Mouse (Mus musculus): ENCODE measurements around the gene Btbd18. TPM values are rescaled to one million over a fixed set of nuclear protein-coding genes. Genes with fewer than 3 reads are reported as not detected.

The Btbd18 gene
- polyA plus RNA-seq, 1 experiment from 2014 or later: 0.58 TPM

- no peak overlapping the region for H3K27ac ChIP-seq
- no peaks in the 10 kb centered on the region for H3K4me1 ChIP-seq
- H3K36me3 ChIP-seq (replicated peaks): peaks cover 97% of the 10 kb centered on the region
- no peak overlapping the region for H3K4me3 ChIP-seq
- no peaks in the 10 kb centered on the region; the same call in 1 of the 2 replicates for H3K9me3 ChIP-seq
- 89% methylated on average over 2 of the region's 2 CpGs for WGBS
- DNase-seq (ENCODE audit: extremely low spot score, low spot score): no peak
- no peaks in the 10 kb centered on the region for H3K27me3 ChIP-seq (ENCODE audit: poor library complexity, severe bottlenecking)
Observed at GRCm38 (mm10) chr2:84688080-84688844, 29.4 kb downstream of the Btbd18 start.

- H3K27me3 ChIP-seq (ENCODE audit: poor library complexity, severe bottlenecking): no peaks in the 10 kb centered on the region
- H3K4me3 ChIP-seq: no peak overlapping the region
- no peaks in the 10 kb centered on the region for H3K9me3 ChIP-seq
- H3K4me1 ChIP-seq: no peaks in the 10 kb centered on the region
- no peak for DNase-seq (ENCODE audit: extremely low spot score, low spot score)
- WGBS: 93% methylated on average over 12 of the region's 12 CpGs
- peaks cover 98% of the 10 kb centered on the region for H3K36me3 ChIP-seq (replicated peaks)
- no peak overlapping the region for H3K27ac ChIP-seq
Observed at GRCm38 (mm10) chr2:84690050-84690449, 31.2 kb downstream of the Btbd18 start.

GRCm38 (mm10) chr2:84695007-84695695, 36.3 kb downstream of the Btbd18 start:
- Histone ChIP-seq H3K27me3 (ENCODE audit: poor library complexity, severe bottlenecking) (no peaks in the 10 kb centered on the region), H3K36me3 (replicated peaks) (peaks cover 94% of the 10 kb centered on the region), H3K27ac (no peak overlapping the region), H3K9me3 (no peaks in the 10 kb centered on the region), H3K4me1 (no peaks in the 10 kb centered on the region), H3K4me3 (no peak overlapping the region)
- WGBS: 94% methylated on average over 5 of the region's 5 CpGs
- DNase-seq (ENCODE audit: extremely low spot score, low spot score): no peak

GRCm38 (mm10) chr2:84703497-84703896, 44.6 kb downstream of the Btbd18 start:
- no peak overlapping the region for H3K27ac ChIP-seq
- WGBS: 98% methylated on average over 1 of the region's 1 CpGs
- no peak overlapping the region for H3K4me3 ChIP-seq
- no peak for DNase-seq (ENCODE audit: extremely low spot score, low spot score)
- H3K4me1 ChIP-seq: peaks cover 17% of the 10 kb centered on the region; the same call in 1 of the 2 replicates
- H3K9me3 ChIP-seq: no peaks in the 10 kb centered on the region
- peaks cover 96% of the 10 kb centered on the region for H3K36me3 ChIP-seq (replicated peaks)
- no peaks in the 10 kb centered on the region for H3K27me3 ChIP-seq (ENCODE audit: poor library complexity, severe bottlenecking)

GRCm38 (mm10) chr2:84704329-84704728, 45.5 kb downstream of the Btbd18 start:
- H3K27ac ChIP-seq: no peak overlapping the region
- no peak overlapping the region for H3K4me3 ChIP-seq
- DNase-seq (ENCODE audit: extremely low spot score, low spot score): no peak
- peaks cover 96% of the 10 kb centered on the region for H3K36me3 ChIP-seq (replicated peaks)
- H3K27me3 ChIP-seq (ENCODE audit: poor library complexity, severe bottlenecking): no peaks in the 10 kb centered on the region
- 78% methylated on average over 5 of the region's 5 CpGs for WGBS
- H3K9me3 ChIP-seq: no peaks in the 10 kb centered on the region
- H3K4me1 ChIP-seq: peaks cover 21% of the 10 kb centered on the region; the same call in 1 of the 2 replicates

GRCm38 (mm10) chr2:84705295-84705694, 46.4 kb downstream of the Btbd18 start:
- Histone ChIP-seq H3K9me3 (no peaks in the 10 kb centered on the region), H3K4me3 (no peak overlapping the region), H3K27me3 (ENCODE audit: poor library complexity, severe bottlenecking) (no peaks in the 10 kb centered on the region), H3K36me3 (replicated peaks) (peaks cover 96% of the 10 kb centered on the region), H3K27ac (no peak overlapping the region), H3K4me1 (peaks cover 21% of the 10 kb centered on the region; the same call in 1 of the 2 replicates)
- no peak for DNase-seq (ENCODE audit: extremely low spot score, low spot score)
- 84% methylated on average over 1 of the region's 1 CpGs for WGBS

GRCm38 (mm10) chr2:84707523-84707922, 48.6 kb downstream of the Btbd18 start:
- Histone ChIP-seq H3K9me3 (no peaks in the 10 kb centered on the region), H3K4me1 (peaks cover 26% of the 10 kb centered on the region; the same call in 1 of the 2 replicates), H3K4me3 (no peak overlapping the region), H3K27me3 (ENCODE audit: poor library complexity, severe bottlenecking) (no peaks in the 10 kb centered on the region), H3K36me3 (replicated peaks) (peaks cover 88% of the 10 kb centered on the region), H3K27ac (no peak overlapping the region)
- 47% methylated on average over 1 of the region's 1 CpGs for WGBS
- DNase-seq (ENCODE audit: extremely low spot score, low spot score): no peak

GRCm38 (mm10) chr2:84711898-84712297, 53.0 kb downstream of the Btbd18 start:
- Histone ChIP-seq H3K27ac (no peak overlapping the region), H3K27me3 (ENCODE audit: poor library complexity, severe bottlenecking) (no peaks in the 10 kb centered on the region), H3K9me3 (no peaks in the 10 kb centered on the region), H3K4me1 (peaks cover 51% of the 10 kb centered on the region), H3K36me3 (replicated peaks) (peaks cover 45% of the 10 kb centered on the region), H3K4me3 (no peak overlapping the region)
- no peak for DNase-seq (ENCODE audit: extremely low spot score, low spot score)
- 92% methylated on average over 2 of the region's 2 CpGs for whole genome bisulfite sequencing

- Histone ChIP-seq H3K4me3 (peak overlapping the region; percentile 74), H3K27ac (peak overlapping the region; percentile 96), H3K9me3 (no peaks in the 10 kb centered on the region), H3K36me3 (replicated peaks) (peaks cover 20% of the 10 kb centered on the region), H3K4me1 (peaks cover 33% of the 10 kb centered on the region), H3K27me3 (ENCODE audit: poor library complexity, severe bottlenecking) (no peaks in the 10 kb centered on the region)
- WGBS: 0% methylated on average over 24 of the region's 26 CpGs
- DNase-seq (ENCODE audit: extremely low spot score, low spot score): no peak
Observed at GRCm38 (mm10) chr2:84714422-84714810, 55.5 kb downstream of the Btbd18 start.

- Histone ChIP-seq H3K36me3 (replicated peaks) (peaks cover 14% of the 10 kb centered on the region), H3K4me1 (peaks cover 33% of the 10 kb centered on the region), H3K27me3 (ENCODE audit: poor library complexity, severe bottlenecking) (no peaks in the 10 kb centered on the region), H3K4me3 (peak within 1 kb of the TSS; percentile 74), H3K27ac (peak within 1 kb of the TSS; percentile 96), H3K9me3 (no peaks in the 10 kb centered on the region)
- WGBS: under 1% methylated on average over 107 of the region's 107 CpGs
- DNase-seq (ENCODE audit: extremely low spot score, low spot score): peak; percentile 99
Observed at GRCm38 (mm10) chr2:84714811-84715561, 56.1 kb downstream of the Btbd18 start, which contains the start of gene Zdhhc5. Gene Zdhhc5, minus strand, starts transcription at chr2:84715180.

GRCm38 (mm10) chr2:84715562-84716361, 56.9 kb downstream of the Btbd18 start:
- peaks cover 6% of the 10 kb centered on the region for H3K36me3 ChIP-seq (replicated peaks)
- H3K4me3 ChIP-seq: peak overlapping the region; percentile 74
- WGBS: under 1% methylated on average over 33 of the region's 33 CpGs
- H3K27me3 ChIP-seq (ENCODE audit: poor library complexity, severe bottlenecking): no peaks in the 10 kb centered on the region
- no peaks in the 10 kb centered on the region for H3K9me3 ChIP-seq
- no peak for DNase-seq (ENCODE audit: extremely low spot score, low spot score)
- H3K27ac ChIP-seq: peak overlapping the region; percentile 96
- H3K4me1 ChIP-seq: peaks cover 33% of the 10 kb centered on the region
